Mouse (Mus musculus): ENCODE results near the gene Srp68.

Gene Srp68

DNA sequence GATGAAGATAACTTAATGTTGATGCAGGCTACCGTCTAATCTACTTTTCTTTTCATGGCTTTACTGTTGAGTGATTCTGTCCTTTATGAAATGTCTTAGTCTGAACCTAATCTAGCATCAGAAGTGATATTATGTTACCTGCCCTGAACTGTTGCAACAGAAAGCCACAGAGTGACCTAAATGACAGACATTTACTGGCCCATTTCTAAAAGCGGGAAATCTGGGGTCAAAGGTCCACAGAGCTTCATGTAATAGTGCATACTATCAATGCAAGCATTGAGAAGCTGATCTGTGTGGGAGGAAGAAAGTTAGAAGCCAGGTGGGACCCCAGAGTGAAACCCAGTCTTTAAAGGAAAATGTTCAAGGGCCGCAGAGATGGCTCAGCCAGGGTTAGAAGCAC, 70.9 kb downstream of the Srp68 start:
- DNase-seq: no peak

DNA sequence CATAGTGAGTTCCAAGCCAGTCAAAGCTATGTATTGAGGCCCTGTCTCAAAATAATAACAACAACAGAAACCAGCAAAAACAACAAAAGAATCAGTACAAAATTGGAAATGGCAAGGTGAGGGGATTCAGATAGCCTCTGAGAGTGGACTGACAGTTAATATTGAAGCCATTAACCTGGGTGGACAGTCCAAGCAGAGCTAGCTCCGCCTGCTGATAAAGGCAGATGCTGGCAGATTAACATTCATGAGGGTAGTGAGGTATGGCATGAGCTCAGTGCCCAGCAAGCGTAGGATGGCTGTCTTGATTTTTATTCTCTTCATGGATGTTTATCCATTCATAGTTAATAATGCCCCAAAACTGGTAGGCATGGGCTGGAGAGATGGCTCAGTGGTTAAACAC, 72.9 kb downstream of the Srp68 start:
- DNase-seq: no peak

DNA sequence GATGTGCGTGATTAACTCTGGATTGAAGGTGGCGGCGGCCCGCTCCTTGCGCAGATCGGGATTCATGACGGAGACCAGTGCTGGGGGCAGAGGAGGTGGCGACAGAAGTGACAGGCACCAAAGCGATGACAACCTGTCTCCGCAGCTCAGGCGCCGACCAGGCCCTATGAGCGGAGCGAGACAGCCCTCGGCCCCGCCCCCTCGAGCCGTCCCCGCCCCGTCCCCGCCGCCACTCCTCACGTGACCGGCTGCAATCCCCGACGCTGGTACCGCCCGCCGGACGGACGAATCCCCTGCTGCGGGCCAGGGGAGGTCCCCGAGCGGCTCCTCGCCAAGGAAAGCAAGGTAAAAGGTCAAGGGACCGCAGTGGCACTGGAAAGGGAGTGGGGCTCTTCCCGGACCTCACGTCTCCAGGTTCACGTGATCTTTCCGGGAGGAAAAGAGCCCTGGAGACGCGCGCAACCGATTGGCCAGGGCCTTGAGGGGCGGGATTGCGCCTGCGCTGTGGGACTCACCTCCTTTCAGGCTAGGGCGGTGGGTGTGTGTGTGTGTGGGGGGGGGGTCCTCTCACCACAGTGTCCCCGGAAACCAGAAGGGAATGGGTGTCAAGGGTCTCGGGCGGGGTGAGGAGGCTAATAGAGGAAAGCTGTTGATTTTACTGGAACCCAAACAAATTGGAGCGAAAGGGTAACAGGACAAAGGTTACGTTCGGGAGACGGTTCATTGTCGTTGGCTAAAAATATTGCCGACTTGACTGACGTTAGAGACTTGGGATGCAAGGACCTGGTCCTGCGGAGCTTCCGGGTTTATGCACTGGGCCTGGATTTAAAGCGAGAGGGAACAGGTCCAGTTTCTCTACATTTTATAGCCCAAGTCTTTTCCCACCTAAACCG, 75.1 kb downstream of the Srp68 start, which contains the start of the genes Ten1 and Acox1:
Gene Ten1 (plus strand): TSS at position 217 of the 893 bp plus-strand sequence.
Gene Acox1 (minus strand): TSS at position 407 of the 893 bp plus-strand sequence.
- peak; percentile 97 for DNase-seq

DNA sequence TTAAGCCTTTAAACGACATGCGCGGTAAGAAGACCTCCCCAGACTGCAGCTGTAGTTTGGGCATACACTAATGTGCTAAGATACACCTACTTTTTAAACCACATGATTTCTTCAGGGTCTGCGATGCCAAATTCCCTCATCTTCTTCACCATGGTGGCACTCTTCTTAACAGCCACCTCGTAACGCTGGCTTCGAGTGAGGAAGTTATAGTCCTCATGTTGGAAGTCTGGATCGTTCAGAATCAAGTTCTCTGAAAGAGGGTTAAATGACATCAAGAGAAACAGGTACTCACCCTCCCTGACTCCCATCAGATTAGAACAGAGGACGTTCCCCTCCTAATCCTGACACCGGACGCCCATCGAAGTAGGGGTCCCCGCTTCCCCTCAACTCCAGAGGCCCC, 75.9 kb downstream of the Srp68 start:
- no peak for DNase-seq

DNA sequence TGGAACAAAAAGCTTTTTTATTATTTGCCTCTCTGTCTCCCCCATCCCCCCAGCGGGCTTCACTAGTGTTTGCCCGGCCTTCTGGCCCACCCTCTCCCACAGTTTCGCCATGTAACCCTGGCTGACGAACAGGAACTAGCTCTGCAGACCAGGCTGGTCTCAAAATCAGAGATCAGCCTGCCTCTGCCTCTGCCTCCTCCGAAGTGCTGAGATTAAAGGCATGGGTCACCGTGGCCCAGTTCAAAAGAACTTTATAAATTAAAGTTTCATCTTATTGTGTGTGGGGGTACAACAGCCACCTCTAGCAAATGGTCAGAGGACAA, 76.5 kb downstream of the Srp68 start:
- no peak for DNase-seq

DNA sequence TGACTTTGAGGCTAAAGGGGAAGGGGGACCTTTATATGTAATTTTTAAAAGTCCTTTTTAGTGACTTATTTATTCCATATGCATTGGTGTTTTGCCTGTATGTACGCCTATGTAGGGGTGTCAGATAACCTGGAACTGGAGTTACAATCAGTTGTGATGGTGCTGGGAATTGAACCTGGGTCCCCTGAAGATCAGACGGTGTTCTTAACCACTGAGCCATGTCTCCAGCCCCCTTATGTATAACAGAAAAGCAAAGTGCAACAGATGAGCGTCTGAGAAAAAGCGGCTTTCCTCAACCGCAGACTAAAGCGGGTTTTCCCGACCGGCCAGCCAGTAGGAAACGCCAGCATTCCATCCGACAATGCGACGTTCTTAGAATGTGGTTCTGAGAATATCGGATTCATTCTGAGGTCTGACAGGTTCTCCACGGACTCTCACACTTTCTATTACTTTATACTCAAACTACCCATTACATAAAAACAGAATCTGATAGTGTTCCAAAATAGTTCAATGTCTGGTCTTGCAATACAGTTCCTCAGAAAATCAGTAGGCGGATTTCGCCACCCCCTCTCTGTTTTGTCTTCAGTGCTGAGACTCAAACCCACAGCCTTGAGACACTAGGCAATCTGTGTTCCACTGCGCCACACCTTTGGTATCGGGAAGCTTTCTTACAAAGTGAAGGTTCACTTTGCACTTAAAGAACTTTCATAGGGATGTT, 77.0 kb downstream of the Srp68 start:
- no peak for DNase-seq

DNA sequence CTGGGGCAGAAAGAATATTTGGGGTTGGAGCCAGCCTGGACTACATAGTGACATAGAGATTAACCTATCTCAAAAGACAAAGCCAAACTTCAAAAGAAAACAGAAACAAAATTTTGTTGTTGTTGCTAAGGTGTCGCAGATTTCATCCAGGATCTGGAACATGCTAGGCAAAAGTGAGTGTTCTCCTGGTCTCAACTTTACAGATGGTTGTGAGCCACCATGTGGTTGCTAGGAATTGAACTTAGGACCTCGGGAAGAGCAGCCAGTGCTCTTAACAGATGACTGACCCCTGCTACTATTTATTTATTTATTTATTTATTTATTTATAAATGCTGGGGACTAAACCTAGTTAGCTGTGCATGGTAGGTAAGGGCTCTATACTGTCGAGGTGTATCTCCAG, 77.7 kb downstream of the Srp68 start:
- no peak for DNase-seq

DNA sequence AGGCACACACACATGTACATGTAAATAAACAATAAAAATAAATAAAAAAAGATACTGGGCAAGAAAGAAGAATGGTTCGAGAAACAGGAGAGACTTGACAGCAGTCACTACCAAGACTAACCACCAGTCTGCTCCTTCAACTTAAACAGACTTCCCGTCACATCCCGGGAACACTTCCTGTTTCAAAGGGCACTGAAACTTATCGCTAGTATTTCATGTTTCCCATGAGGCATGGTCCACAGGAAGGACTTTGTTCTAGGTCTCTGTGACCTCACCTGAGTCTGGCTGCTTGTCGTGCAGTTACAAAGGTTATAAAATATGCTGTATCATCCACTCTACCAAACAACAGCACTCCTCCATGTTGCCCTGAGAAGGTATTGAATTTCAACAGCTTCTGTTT, 78.8 kb downstream of the Srp68 start:
- no peak for DNase-seq
